Mouse (Mus musculus) embryonic facial prominence, embryonic 15.5 days (tissue): Measurements from ENCODE around the gene Ntm. TPM values are rescaled to one million over a fixed set of nuclear protein-coding genes. Genes with fewer than 3 reads are reported as not detected.

Source experiments
- ATAC-seq: fragments of 200-750 bp; cut with Nextera tagmentation; 2 replicates; pipeline ENCODE4 v1.8.0; 2017; ENCODE audit warnings: low read depth, moderate TSS enrichment; ENCODE audit not compliant: insufficient number of reproducible peaks, low FRiP score, low TSS enrichment
- H3K27ac ChIP-seq: fragments of 300-500 bp; sonication (generic); replicated peaks from 2 replicates; pipeline ENCODE4 v1.5.1; 2015; ENCODE audit warnings: mild to moderate bottlenecking, inconsistent platforms
- H3K27me3 ChIP-seq: fragments of 300-500 bp; sonication (generic); 2 replicates; pipeline ENCODE4 v1.6.1; 2015; ENCODE audit warnings: inconsistent platforms
- H3K36me3 ChIP-seq: fragments of 300-500 bp; sonication (generic); 2 replicates; pipeline ENCODE4 v1.6.1; 2015; ENCODE audit warnings: mild to moderate bottlenecking, inconsistent platforms
- H3K4me1 ChIP-seq: fragments of 300-500 bp; sonication (generic); 2 replicates; pipeline ENCODE4 v1.6.1; 2015; ENCODE audit warnings: inconsistent platforms
- H3K4me2 ChIP-seq: fragments of 300-500 bp; sonication (generic); replicated peaks from 2 replicates; pipeline ENCODE4 v1.6.1; 2015; ENCODE audit warnings: mild to moderate bottlenecking, inconsistent platforms
- H3K4me3 ChIP-seq: fragments of 300-500 bp; sonication (generic); replicated peaks from 2 replicates; pipeline ENCODE4 v1.5.1; 2015; ENCODE audit warnings: mild to moderate bottlenecking, inconsistent platforms
- H3K9ac ChIP-seq: fragments of 300-500 bp; sonication (generic); 2 replicates; pipeline ENCODE4 v1.6.1; 2015; ENCODE audit warnings: inconsistent platforms
- H3K9me3 ChIP-seq: fragments of 300-500 bp; sonication (generic); replicated peaks from 2 replicates; pipeline ENCODE4 v1.6.1; 2016; ENCODE audit warnings: inconsistent platforms
- WGBS: fragments of 180-500 bp; shearing (Covaris S2); methylation state at CpG from one replicate; pipeline ENCODE4 v1.1.7; 2015; 5-methylcytosine and 5-hydroxymethylcytosine counted together
- polyA plus RNA-seq: library from polyadenylated mRNA; unstranded; fragments of >200 nt; fragmentation: Nextera tagmentation; extraction: Ambion mirVana; gene quantifications from 2 replicates; pipeline ENCODE4 v1.2.1, GENCODE M21; 2015

Gene Ntm
- polyA plus RNA-seq, 1 experiment from 2014 or later: 23.8 TPM

DNA sequence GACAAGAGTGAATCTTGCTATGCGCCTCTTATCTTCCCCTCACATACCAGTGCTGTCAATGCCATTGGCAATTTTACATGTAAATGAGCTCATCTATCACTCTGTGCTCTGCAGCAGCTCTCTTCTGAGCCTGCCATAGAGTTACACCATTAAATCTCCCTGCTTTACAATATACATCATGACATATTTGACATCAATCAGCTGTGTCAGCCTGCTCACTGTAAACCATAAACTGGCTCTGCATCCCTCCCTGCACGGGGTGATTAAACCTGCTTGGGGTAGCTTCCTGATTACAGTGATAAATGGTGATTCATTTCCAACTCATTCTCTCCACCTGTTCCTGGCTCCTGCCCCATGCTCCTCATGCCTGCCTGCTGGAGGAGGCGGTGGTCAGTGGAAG lies 439.7 kb downstream of the Ntm start:
- Histone ChIP-seq H3K4me2 (no peak overlapping the region), H3K9ac (no peak overlapping the region), H3K9me3 (no peaks in the 10 kb centered on the region), H3K27me3 (no peaks in the 10 kb centered on the region), H3K27ac (no peak overlapping the region), H3K36me3 (no peaks in the 10 kb centered on the region), H3K4me3 (no peak overlapping the region), H3K4me1 (no peaks in the 10 kb centered on the region)
- ATAC-seq: no peak
- WGBS: 55% methylated on average over 3 of the region's 3 CpGs

DNA sequence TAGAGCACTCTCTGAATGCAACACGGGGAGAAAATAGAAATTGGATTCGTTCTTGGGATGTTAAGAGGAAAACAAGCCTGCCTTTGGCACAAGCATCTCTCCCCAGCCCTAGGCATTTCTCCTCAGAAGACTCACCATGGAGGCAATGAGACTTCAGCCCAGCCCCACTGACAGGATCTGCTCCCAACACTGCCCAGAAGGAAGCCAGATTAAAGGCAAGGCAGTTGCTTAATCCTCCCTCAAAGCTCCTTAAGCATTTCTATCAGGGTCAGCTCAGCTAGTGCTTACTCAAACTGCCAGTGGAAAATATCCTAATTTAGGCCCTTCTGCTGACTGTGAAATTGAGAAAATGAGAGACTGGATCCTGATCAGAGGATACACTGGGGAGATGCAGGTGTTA lies 443.8 kb downstream of the Ntm start:
- Histone ChIP-seq H3K4me3 (no peak overlapping the region), H3K9me3 (no peaks in the 10 kb centered on the region), H3K9ac (no peak overlapping the region), H3K27me3 (no peaks in the 10 kb centered on the region), H3K27ac (no peak overlapping the region), H3K4me1 (no peaks in the 10 kb centered on the region), H3K4me2 (no peak overlapping the region), H3K36me3 (no peaks in the 10 kb centered on the region)
- no peak for ATAC-seq
- 54% methylated on average over 2 of the region's 2 CpGs for WGBS

DNA sequence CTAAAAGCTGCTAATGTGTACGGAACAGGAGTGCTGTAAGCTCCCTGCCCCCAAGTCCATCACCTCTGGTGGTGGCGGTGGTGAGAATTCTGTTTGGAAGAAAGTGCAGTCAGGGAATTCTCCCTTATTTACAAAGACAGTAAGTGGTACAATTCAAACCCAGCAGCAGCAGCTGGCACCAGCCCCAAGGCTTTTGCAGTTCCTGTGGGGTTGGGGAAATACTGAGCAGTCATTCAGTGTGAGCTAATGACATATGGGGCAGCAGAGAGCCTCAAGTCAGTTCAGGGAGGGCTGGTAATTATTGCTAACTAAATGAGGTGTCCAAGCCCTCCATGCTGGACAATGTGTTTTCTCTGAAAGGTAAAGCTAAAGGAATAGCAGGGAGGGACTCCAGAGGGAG lies 446.3 kb downstream of the Ntm start:
- WGBS: 62% methylated on average over 2 of the region's 2 CpGs
- H3K9me3 ChIP-seq: no peaks in the 10 kb centered on the region
- H3K27me3 ChIP-seq: no peaks in the 10 kb centered on the region
- no peak for ATAC-seq
- no peaks in the 10 kb centered on the region for H3K36me3 ChIP-seq
- no peaks in the 10 kb centered on the region for H3K4me1 ChIP-seq
- no peak overlapping the region for H3K4me2 ChIP-seq
- H3K4me3 ChIP-seq: no peak overlapping the region
- H3K9ac ChIP-seq: no peak overlapping the region
- H3K27ac ChIP-seq: no peak overlapping the region

DNA sequence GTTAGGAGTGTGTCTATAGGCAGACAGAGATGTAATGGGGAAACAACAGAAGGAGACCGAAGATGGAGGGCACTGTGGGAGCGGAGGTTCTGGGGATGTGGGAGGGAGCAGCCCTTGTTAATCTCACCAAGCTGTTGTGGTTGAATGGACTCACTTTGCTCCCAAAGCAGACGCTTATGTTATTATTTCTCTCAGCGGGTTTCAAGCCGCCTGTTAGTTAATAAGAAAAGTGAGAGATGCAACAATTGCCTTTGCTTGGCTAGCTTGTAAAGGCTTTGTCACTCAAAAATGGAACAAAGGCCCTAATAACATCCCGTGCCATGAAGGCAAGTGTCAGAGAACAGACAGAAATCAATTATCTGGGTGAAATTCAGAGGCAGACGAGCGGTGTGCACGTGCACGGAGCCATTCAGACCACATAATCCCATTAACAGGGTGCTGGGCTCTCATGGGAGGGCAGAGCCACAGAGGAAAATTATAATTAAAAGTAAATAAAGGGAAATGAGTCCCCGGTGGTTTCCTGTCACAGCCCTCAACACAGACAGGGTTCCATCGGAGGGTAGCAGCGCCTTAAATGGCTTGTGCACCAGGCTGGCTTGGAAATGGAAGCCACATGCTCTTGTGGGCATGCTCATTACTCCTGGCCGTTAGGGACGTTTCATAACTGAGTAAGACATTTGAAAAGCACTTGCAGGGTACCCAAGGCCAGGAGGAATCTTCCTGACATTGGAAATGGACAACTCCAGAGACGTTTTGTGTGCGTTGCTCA lies 448.2 kb downstream of the Ntm start:
- Histone ChIP-seq H3K9me3 (no peaks in the 10 kb centered on the region), H3K9ac (no peak overlapping the region), H3K27me3 (no peaks in the 10 kb centered on the region), H3K36me3 (no peaks in the 10 kb centered on the region), H3K4me1 (no peaks in the 10 kb centered on the region), H3K27ac (no peak overlapping the region), H3K4me3 (no peak overlapping the region), H3K4me2 (no peak overlapping the region)
- ATAC-seq: no peak
- WGBS: 63% methylated on average over 17 of the region's 17 CpGs

DNA sequence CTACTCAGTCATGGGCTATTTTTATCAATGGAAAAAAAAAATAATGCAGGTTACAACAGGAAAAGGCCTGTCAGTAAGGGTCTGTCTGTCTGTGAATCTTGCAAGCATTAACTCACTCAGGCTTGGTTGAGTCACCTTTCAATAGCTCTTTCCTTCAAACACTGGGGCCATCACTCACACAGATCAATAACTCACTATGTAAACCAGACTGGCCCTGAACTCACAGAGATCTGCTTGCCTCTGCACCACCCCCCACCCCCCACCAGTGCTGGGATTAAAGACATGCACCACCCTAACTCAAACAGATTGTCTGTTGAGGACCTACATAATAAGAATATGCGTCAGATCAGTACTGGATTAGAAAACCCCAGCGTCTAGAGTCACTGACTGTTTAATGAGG lies 466.9 kb downstream of the Ntm start:
- ATAC-seq: no peak
- WGBS: 49% methylated on average over 2 of the region's 2 CpGs

DNA sequence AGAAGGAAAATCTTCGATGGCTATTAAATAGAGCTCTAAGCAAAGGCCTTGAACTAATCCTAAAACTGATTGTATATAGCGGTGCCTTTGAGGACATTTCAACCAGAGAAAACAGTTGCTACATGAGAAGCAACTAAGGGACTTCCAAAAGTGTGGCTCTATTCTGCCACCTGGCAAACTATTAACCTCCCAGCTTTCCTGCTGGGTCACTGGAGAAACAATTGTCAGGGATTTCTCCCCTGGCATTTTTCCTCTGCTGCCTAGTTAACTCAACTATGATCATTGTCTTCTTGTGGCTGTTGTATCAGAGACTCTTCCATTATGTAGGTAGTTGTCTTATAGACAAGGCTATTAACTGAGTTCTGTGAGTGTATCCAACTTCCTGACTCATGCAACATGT lies 480.7 kb downstream of the Ntm start:
- WGBS: 91% methylated on average over 2 of the region's 2 CpGs
- no peak for ATAC-seq
- no peaks in the 10 kb centered on the region for H3K9me3 ChIP-seq
- no peak overlapping the region for H3K4me3 ChIP-seq
- H3K27me3 ChIP-seq: no peaks in the 10 kb centered on the region
- H3K4me2 ChIP-seq: no peak overlapping the region
- H3K36me3 ChIP-seq: no peaks in the 10 kb centered on the region
- H3K4me1 ChIP-seq: no peaks in the 10 kb centered on the region
- no peak overlapping the region for H3K9ac ChIP-seq
- H3K27ac ChIP-seq: no peak overlapping the region

More for the DNA sequence above, 466.9 kb downstream of the Ntm start:
- Histone ChIP-seq H3K4me3 (no peak overlapping the region), H3K27ac (no peak overlapping the region), H3K4me2 (no peak overlapping the region), H3K36me3 (no peaks in the 10 kb centered on the region), H3K9ac (no peak overlapping the region), H3K9me3 (no peaks in the 10 kb centered on the region), H3K4me1 (no peaks in the 10 kb centered on the region), H3K27me3 (no peaks in the 10 kb centered on the region)

DNA sequence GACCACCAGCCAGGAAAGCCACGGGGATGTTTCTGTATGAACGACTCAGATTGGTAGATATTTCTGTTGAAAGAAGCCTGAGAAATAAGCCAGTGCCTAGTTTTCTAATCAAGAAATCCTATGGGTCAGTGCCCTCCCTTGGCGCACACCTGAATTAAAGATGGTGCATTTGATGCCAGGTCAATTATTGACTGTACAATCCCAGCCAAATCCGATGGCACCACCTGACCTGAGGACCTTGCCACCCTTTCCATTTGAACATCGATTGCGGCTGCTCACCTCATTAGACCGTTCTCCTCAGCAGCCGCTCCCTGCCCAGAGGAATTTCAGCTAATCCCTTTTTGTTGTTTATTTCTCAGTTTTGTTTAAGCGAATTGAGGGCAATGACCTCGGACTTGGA lies 483.9 kb downstream of the Ntm start:
- Histone ChIP-seq H3K36me3 (no peaks in the 10 kb centered on the region), H3K4me1 (no peaks in the 10 kb centered on the region), H3K27me3 (no peaks in the 10 kb centered on the region), H3K9me3 (no peaks in the 10 kb centered on the region), H3K4me2 (no peak overlapping the region), H3K9ac (no peak overlapping the region), H3K4me3 (no peak overlapping the region), H3K27ac (no peak overlapping the region)
- no peak for ATAC-seq
- WGBS: 69% methylated on average over 10 of the region's 10 CpGs

DNA sequence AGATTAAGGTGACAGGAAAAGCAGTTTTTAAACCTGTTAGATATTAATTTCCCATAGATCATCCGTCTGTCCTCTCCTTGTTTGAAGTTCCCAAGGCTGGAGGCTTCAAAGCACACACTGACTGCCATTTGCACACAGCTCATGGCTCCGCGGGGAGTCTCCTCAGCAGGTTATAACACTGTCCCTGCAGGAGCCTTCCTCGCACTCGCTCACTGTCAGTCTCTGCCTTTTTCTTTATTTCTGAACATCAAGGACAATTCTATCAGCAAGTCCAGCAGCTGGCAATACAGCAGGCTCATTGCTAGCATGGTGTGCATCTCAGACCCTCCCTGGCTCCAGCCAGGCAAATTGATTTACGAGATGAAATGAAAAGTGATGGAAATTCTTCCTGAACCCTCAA lies 485.7 kb downstream of the Ntm start:
- H3K27me3 ChIP-seq: no peaks in the 10 kb centered on the region
- no peak overlapping the region for H3K9ac ChIP-seq
- no peak overlapping the region for H3K4me2 ChIP-seq
- 41% methylated on average over 6 of the region's 6 CpGs for WGBS
- H3K36me3 ChIP-seq: no peaks in the 10 kb centered on the region
- no peaks in the 10 kb centered on the region for H3K9me3 ChIP-seq
- ATAC-seq: no peak
- H3K4me1 ChIP-seq: no peaks in the 10 kb centered on the region
- H3K27ac ChIP-seq: no peak overlapping the region
- no peak overlapping the region for H3K4me3 ChIP-seq

DNA sequence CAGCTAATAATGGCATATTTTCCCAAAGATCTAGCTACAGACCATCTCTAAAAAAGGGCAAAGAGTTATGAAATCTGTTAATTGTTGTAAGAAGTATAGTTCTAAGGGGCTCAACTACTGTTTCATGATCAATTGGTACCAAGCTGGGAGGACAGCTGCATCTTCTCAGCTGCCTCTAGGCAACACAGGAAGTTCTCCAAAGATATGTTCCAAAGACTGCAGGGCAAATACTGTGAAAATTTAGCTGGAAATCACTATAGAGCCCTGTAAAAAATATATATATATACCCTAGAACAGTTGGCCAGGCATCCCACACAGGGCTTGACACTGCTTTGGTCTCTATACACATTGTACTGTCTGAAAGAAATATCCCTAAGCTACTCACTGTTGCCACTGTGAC lies 489.5 kb downstream of the Ntm start:
- no peak overlapping the region for H3K4me3 ChIP-seq
- H3K27me3 ChIP-seq: no peaks in the 10 kb centered on the region
- ATAC-seq: no peak
- H3K9me3 ChIP-seq: no peaks in the 10 kb centered on the region
- no peak overlapping the region for H3K9ac ChIP-seq
- H3K4me2 ChIP-seq: no peak overlapping the region
- no peak overlapping the region for H3K27ac ChIP-seq
- no peaks in the 10 kb centered on the region for H3K36me3 ChIP-seq
- H3K4me1 ChIP-seq: no peaks in the 10 kb centered on the region

DNA sequence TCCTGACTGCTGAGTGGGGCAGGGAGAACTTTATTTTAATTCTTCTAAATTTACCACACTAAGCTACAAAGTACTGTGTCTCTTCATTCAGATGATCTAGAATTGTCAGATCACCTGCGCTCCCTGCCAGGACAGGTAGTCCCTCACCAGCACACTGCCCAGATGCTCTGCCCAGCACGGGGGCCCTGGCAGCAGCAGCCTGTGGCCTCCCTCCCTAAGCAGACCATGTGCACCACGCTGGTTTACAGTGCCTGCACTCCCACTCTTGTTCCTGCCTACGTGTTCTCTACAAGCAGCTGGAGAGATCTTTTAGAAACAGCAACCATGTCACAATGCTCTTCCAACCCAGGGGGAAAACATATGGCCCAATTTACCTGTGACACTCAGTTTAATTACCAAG lies 490.7 kb downstream of the Ntm start:
- WGBS: 58% methylated on average over 4 of the region's 4 CpGs
- no peak for ATAC-seq
- H3K36me3 ChIP-seq: no peaks in the 10 kb centered on the region
- no peak overlapping the region for H3K4me2 ChIP-seq
- H3K27ac ChIP-seq: no peak overlapping the region
- H3K9ac ChIP-seq: no peak overlapping the region
- H3K4me3 ChIP-seq: no peak overlapping the region
- H3K27me3 ChIP-seq: no peaks in the 10 kb centered on the region
- no peaks in the 10 kb centered on the region for H3K4me1 ChIP-seq
- H3K9me3 ChIP-seq: no peaks in the 10 kb centered on the region

DNA sequence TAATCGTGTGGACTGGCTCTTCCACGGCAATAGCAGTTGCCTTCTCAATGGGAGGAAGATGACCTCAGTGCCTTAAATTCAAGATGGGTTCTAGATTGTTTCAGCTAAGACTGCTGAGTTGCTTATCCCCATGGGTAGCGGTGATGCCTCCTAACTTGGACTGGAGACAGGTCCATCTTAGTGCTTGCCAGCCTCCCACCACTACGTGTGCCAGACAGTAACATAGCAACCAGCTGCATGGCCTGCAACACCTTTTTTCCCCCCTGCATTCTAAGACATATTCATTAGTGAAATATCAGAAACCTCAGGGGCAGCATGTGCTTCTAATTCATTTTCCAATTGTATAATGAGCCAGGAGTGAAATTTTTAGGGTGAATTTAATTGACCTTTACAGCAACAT lies 498.2 kb downstream of the Ntm start:
- H3K9ac ChIP-seq: no peak overlapping the region
- no peak overlapping the region for H3K4me2 ChIP-seq
- no peak for ATAC-seq
- no peaks in the 10 kb centered on the region for H3K27me3 ChIP-seq
- H3K4me3 ChIP-seq: no peak overlapping the region
- H3K27ac ChIP-seq: no peak overlapping the region
- H3K9me3 ChIP-seq: no peaks in the 10 kb centered on the region
- no peaks in the 10 kb centered on the region for H3K4me1 ChIP-seq
- H3K36me3 ChIP-seq: no peaks in the 10 kb centered on the region
- 75% methylated on average over 4 of the region's 4 CpGs for WGBS

DNA sequence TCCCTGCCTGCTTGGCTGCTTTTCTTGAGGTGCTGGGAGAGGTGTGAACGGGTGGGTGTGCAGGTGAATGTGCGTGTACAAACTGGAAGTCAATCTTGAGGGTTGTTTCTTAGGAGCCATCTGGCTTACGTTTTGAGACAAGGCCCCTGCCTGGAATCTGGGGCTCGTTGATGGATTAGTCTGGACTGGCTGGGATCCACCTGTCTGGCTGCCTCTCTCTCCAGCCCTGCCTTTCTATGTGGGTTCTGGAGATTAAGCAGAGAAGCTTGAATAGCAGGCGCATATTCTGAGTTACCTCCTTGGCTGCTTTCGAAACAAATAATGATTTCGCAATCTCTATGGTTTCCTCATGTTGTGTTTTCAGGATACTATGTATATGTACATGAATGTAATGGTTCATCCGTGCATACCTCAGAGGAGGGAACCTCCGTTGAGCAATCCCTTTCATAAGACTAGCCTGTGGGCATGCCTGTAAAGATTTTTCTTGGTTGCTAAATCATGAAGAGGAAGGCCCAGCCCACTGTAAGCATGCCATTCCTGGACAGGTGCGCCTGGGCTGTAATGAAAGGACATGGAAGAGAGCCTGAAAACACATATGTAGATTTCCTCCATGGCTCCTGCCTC lies 499.9 kb downstream of the Ntm start:
- H3K36me3 ChIP-seq: no peaks in the 10 kb centered on the region
- no peak overlapping the region for H3K9ac ChIP-seq
- no peak for ATAC-seq
- H3K4me3 ChIP-seq: no peak overlapping the region
- H3K27ac ChIP-seq: no peak overlapping the region
- no peaks in the 10 kb centered on the region for H3K9me3 ChIP-seq
- no peaks in the 10 kb centered on the region for H3K4me1 ChIP-seq
- H3K27me3 ChIP-seq: no peaks in the 10 kb centered on the region
- 53% methylated on average over 10 of the region's 10 CpGs for WGBS
- no peak overlapping the region for H3K4me2 ChIP-seq
